Mouse (Mus musculus) kidney, adult 8-10 months (tissue): ENCODE measurements around the gene Phf10.
"Not testable (repeated sequence)": the region's sequence is repeated elsewhere in the genome, so short reads cannot be mapped to it uniquely, and the experiment has no call there.

ENCODE experiments used
- DNase-seq, 2 experiments: peaks; one replicate each; pipeline ENCODE4 v3.0.0; 2022

Phf10 gene

GRCm38 (mm10) chr17:14960951-14961556, at the start of gene Phf10:
Phf10 (minus strand) TSS chr17:14961273.
- peak; percentile 25 to 29 for DNase-seq

- not testable (repeated sequence) for DNase-seq
These were observed 48.8 kb upstream of the Phf10 start, which contains the start of gene Gm3435 for GRCm38 (mm10) chr17:15009706-15010413. Gm3435 (plus strand) TSS chr17:15010176.

- DNase-seq = not testable (repeated sequence)
These were observed 48.0 kb upstream of the Phf10 start for GRCm38 (mm10) chr17:15009088-15009487.

GRCm38 (mm10) chr17:15000047-15000446, 39.0 kb upstream of the Phf10 start:
- DNase-seq = not testable (repeated sequence)

GRCm38 (mm10) chr17:14994140-14994539, 33.1 kb upstream of the Phf10 start:
- not testable (repeated sequence) for DNase-seq

- not testable (repeated sequence) for DNase-seq
These were observed 32.2 kb upstream of the Phf10 start for GRCm38 (mm10) chr17:14993139-14993832.

- DNase-seq = not testable (repeated sequence)
These were observed 31.6 kb upstream of the Phf10 start for GRCm38 (mm10) chr17:14992522-14993138.

- DNase-seq = peak in 1 of 2 experiments; percentile 0
These were observed 29.1 kb upstream of the Phf10 start for GRCm38 (mm10) chr17:14990116-14990702.

GRCm38 (mm10) chr17:14978362-14979038, 17.4 kb upstream of the Phf10 start, which contains the start of the genes 9030025P20Rik and Gm3417:
9030025P20Rik (plus strand) TSS chr17:14978468.
Gm3417 (minus strand) TSS chr17:14978790.
- not testable (repeated sequence) for DNase-seq

- DNase-seq = not testable (repeated sequence)
These were observed 16.8 kb upstream of the Phf10 start for GRCm38 (mm10) chr17:14977718-14978361.

GRCm38 (mm10) chr17:14968373-14968913, 7.4 kb upstream of the Phf10 start:
- DNase-seq = not testable (repeated sequence)

GRCm38 (mm10) chr17:14961557-14962154, 583 bp upstream of the Phf10 start:
- not testable (repeated sequence) for DNase-seq

GRCm38 (mm10) chr17:14960520-14960919, 553 bp downstream of the Phf10 start:
- DNase-seq = peak in 1 of 2 experiments; percentile 11

GRCm38 (mm10) chr17:14959979-14960378, 1.1 kb downstream of the Phf10 start:
- DNase-seq = no peak

- no peak for DNase-seq
These were observed 2.3 kb downstream of the Phf10 start for GRCm38 (mm10) chr17:14958686-14959327.

GRCm38 (mm10) chr17:14953452-14953851, 7.6 kb downstream of the Phf10 start:
- no peak for DNase-seq

GRCm38 (mm10) chr17:14949161-14949827, 11.8 kb downstream of the Phf10 start:
- DNase-seq = no peak

- DNase-seq = no peak
These were observed 16.5 kb downstream of the Phf10 start for GRCm38 (mm10) chr17:14944551-14944950.

- no peak for DNase-seq
These were observed 17.4 kb downstream of the Phf10 start for GRCm38 (mm10) chr17:14943729-14944059.
